In genomic region chr9:10905696-10906095, GRCm38 (mm10) we compare ENCODE assay signal across 16 mouse cellular contexts. TPM values are rescaled to one million over a fixed set of nuclear protein-coding genes. Genes with fewer than 3 reads are reported as not detected.
DNase-seq lines count a peak whose midpoint lies in the region; ATAC-seq and TF ChIP-seq lines count a peak whose summit lies in the region.
"Had no signal": no experiment of that assay in that cellular context is flagged by ENCODE, and none has a peak within 500 bp of the region (broad histone marks: within the 10 kb centered on the region; RNA-seq: fewer than 3 reads in every experiment).

No protein-coding gene starts in this region.

- H3K36me3 ChIP-seq in kidney, embryonic 15.5 days = no peaks in the 10 kb centered on the region
- no peaks in the 10 kb centered on the region for H3K36me3 ChIP-seq in limb, embryonic 11.5 days (ENCODE audit: control insufficient read depth, insufficient read depth, low read length)
- no peaks in the 10 kb centered on the region for H3K36me3 ChIP-seq in heart, embryonic 12.5 days

- H3K4me2 ChIP-seq in kidney, embryonic 15.5 days = no peak overlapping the region
- no peak overlapping the region for H3K4me2 ChIP-seq in limb, embryonic 11.5 days (ENCODE audit: low read depth, severe bottlenecking)
- no peak overlapping the region for H3K4me2 ChIP-seq in heart, embryonic 12.5 days

- no peak for ATAC-seq in cerebellum, adult (ENCODE audit: insufficient number of reproducible peaks, low FRiP score, low TSS enrichment)
- no peak for ATAC-seq in kidney, embryonic 15.5 days (replicated peaks; ENCODE audit: low FRiP score)
- ATAC-seq in limb, embryonic 11.5 days (ENCODE audit: insufficient number of reproducible peaks, low FRiP score, low TSS enrichment, low read depth) = no peak
- ATAC-seq in heart, embryonic 12.5 days (ENCODE audit: insufficient number of reproducible peaks, low FRiP score) = no peak
- ATAC-seq: activated CD4-positive, CD25-positive, alpha-beta regulatory T cell, adult 4 months had no signal

- no peak overlapping the region for H3K27ac ChIP-seq in cerebellum, adult 2 months (ENCODE audit: insufficient read depth, low read length)
- H3K27ac ChIP-seq in kidney, embryonic 15.5 days = no peak overlapping the region
- H3K27ac ChIP-seq in limb, embryonic 11.5 days (replicated peaks; ENCODE audit: low read depth, low read length) = no peak overlapping the region
- no peak overlapping the region for H3K27ac ChIP-seq in heart, embryonic 12.5 days (ENCODE audit: poor library complexity, severe bottlenecking)

- no peaks in the 10 kb centered on the region for H3K27me3 ChIP-seq in cerebellum, adult 2 months (ENCODE audit: control insufficient read depth, insufficient read depth, low read length)
- peaks cover 23% of the 10 kb centered on the region for H3K27me3 ChIP-seq in kidney, embryonic 15.5 days
- H3K27me3 ChIP-seq in limb, embryonic 11.5 days (ENCODE audit: control insufficient read depth, insufficient read depth, low read length) = peaks cover 6% of the 10 kb centered on the region; the same call in 1 of the 2 replicates
- H3K27me3 ChIP-seq in heart, embryonic 12.5 days (replicated peaks) = peaks cover 14% of the 10 kb centered on the region

- no peaks in the 10 kb centered on the region for H3K9me3 ChIP-seq in kidney, embryonic 15.5 days (replicated peaks)
- no peaks in the 10 kb centered on the region for H3K9me3 ChIP-seq in limb, embryonic 11.5 days (ENCODE audit: control insufficient read depth, low read length)
- no peaks in the 10 kb centered on the region for H3K9me3 ChIP-seq in heart, embryonic 12.5 days (replicated peaks)

- no peak for TF ChIP-seq POLR2A in cerebellum, adult 2 months (IDR thresholded peaks at IDR 0.05; ENCODE audit: borderline replicate concordance, insufficient read depth, low read length)
- TF ChIP-seq POLR2A in brain, embryonic 14.5 days (IDR thresholded peaks at IDR 0.05; ENCODE audit: borderline replicate concordance, extremely low read depth, insufficient read depth, insufficient read length, poor library complexity, severe bottlenecking) = no peak

- no peaks in the 10 kb centered on the region for H3K4me1 ChIP-seq in cerebellum, adult 2 months (ENCODE audit: control insufficient read depth, insufficient read depth, low read length)
- H3K4me1 ChIP-seq in kidney, embryonic 15.5 days = peaks cover 8% of the 10 kb centered on the region
- peaks cover 3% of the 10 kb centered on the region; the same call in 1 of the 2 replicates for H3K4me1 ChIP-seq in limb, embryonic 11.5 days (ENCODE audit: control insufficient read depth, insufficient read depth, low read length)
- 0 out of 2 replicates have a peak, but pooled peaks cover 5% of the 10 kb centered on the region for H3K4me1 ChIP-seq in heart, embryonic 12.5 days (replicated peaks)

- no peak overlapping the region for H3K4me3 ChIP-seq in cerebellum, adult 2 months (replicated peaks; ENCODE audit: insufficient read depth, low read depth, low read length)
- H3K4me3 ChIP-seq in kidney, embryonic 15.5 days (replicated peaks) = no peak overlapping the region
- H3K4me3 ChIP-seq in limb, embryonic 11.5 days (ENCODE audit: low read depth, low read length) = no peak overlapping the region
- H3K4me3 ChIP-seq in heart, embryonic 12.5 days = no peak overlapping the region

- peak; percentile 6 to 15 for DNase-seq in cerebellum, adult 2 months
- peak; percentile 2 for DNase-seq in kidney, postnatal 4 days
- peak; percentile 70 for DNase-seq in brain, embryonic 14.5 days (ENCODE audit: low read depth)
- peak; percentile 28 for DNase-seq in limb, embryonic 11.5 days (ENCODE audit: low spot score)
- no peak for DNase-seq in lung, postnatal 10 days
- DNase-seq: adrenal gland, postnatal 25 days; gastrocnemius, postnatal 36 days; kidney, adult 9 months; liver; lung, adult 18-20 months; lung, postnatal 4 days had no signal

- 7% methylated on average over 9 of the region's 9 CpGs for WGBS in cerebellum, adult 2 months
- WGBS in kidney, embryonic 15.5 days = 71% methylated on average over 9 of the region's 9 CpGs
- WGBS in limb, embryonic 11.5 days = 63% methylated on average over 9 of the region's 9 CpGs
- 71% methylated on average over 9 of the region's 9 CpGs for WGBS in heart, embryonic 12.5 days

- TF ChIP-seq CTCF in cerebellum, adult 2 months (IDR thresholded peaks at IDR 0.05; ENCODE audit: borderline replicate concordance, insufficient read depth, low read depth, low read length) = no peak
- TF ChIP-seq CTCF in brain, embryonic 14.5 days (IDR thresholded peaks at IDR 0.05; ENCODE audit: borderline replicate concordance, extremely low read depth, insufficient read depth, insufficient read length) = peak; percentile 11; the same call in 1 of the 2 replicates

- no peak overlapping the region for H3K9ac ChIP-seq in kidney, embryonic 15.5 days
- no peak overlapping the region for H3K9ac ChIP-seq in limb, embryonic 11.5 days (ENCODE audit: low read length)
- no peak overlapping the region for H3K9ac ChIP-seq in heart, embryonic 12.5 days

RNA-seq across cellular contexts. Expression of gene Cntn5, which starts 1.1 kb away (rescaled TPM):
- 1.3 and 1.6 TPM in 2 replicates for polyA plus RNA-seq in cerebellum, adult 2 months (2012; rRNA removed)
- 0.09 and 0.21 TPM in 2 replicates for polyA plus RNA-seq in kidney, embryonic 15.5 days (2015; fragmentation: Nextera tagmentation; extraction: Ambion mirVana)
- 4.2 and 5.5 TPM in 2 replicates for polyA plus RNA-seq in brain, embryonic 14.5 days (2012; rRNA removed)
- polyA plus RNA-seq in limb, embryonic 11.5 days (2014; fragmentation: Nextera tagmentation; extraction: Ambion mirVana) = 0.53 and 0.89 TPM in 2 replicates
- polyA plus RNA-seq in heart, embryonic 12.5 days (2016; fragmentation: Nextera tagmentation; extraction: Ambion mirVana) = 0.08 TPM in 1 of 2 replicates, not detected in the other
- polyA plus RNA-seq: spleen, adult 2 months had no signal
